Mouse (Mus musculus) spleen, postnatal 10 days (tissue): ENCODE data around the gene Gpr18.
"Not testable (repeated sequence)": the region's sequence is repeated elsewhere in the genome, so short reads cannot be mapped to it uniquely, and the experiment has no call there.

ENCODE experiments used
- DNase-seq, 2 experiments: peaks; one replicate each; pipeline ENCODE4 v3.0.0; 2021 to 2022; ENCODE audit warnings: low spot score in 2 of 2

Gpr18 gene

GRCm38 (mm10) chr14:121884150-121884797 is 31.3 kb downstream of the Gpr18 start:
- no peak for DNase-seq

- DNase-seq: no peak
Observed at GRCm38 (mm10) chr14:121881211-121881610, 34.4 kb downstream of the Gpr18 start.

- DNase-seq: no peak
Observed at GRCm38 (mm10) chr14:121879266-121879840, 36.2 kb downstream of the Gpr18 start.

GRCm38 (mm10) chr14:121878859-121879206 is 36.7 kb downstream of the Gpr18 start:
- no peak for DNase-seq

GRCm38 (mm10) chr14:121878176-121878858 is 37.3 kb downstream of the Gpr18 start, which contains the start of gene Ubac2:
Gene Ubac2, plus strand, starts transcription at chr14:121878620.
- DNase-seq: peak; percentile 94 to 99

- DNase-seq: no peak
Observed at GRCm38 (mm10) chr14:121877640-121878039, 37.9 kb downstream of the Gpr18 start.

- DNase-seq: no peak
Observed at GRCm38 (mm10) chr14:121876860-121877259, 38.7 kb downstream of the Gpr18 start.

GRCm38 (mm10) chr14:121876190-121876589 is 39.4 kb downstream of the Gpr18 start:
- DNase-seq: not testable (repeated sequence)

GRCm38 (mm10) chr14:121873646-121874045 is 41.9 kb downstream of the Gpr18 start:
- DNase-seq: no peak

GRCm38 (mm10) chr14:121873172-121873571 is 42.4 kb downstream of the Gpr18 start:
- no peak for DNase-seq

GRCm38 (mm10) chr14:121872760-121873159 is 42.8 kb downstream of the Gpr18 start:
- DNase-seq: no peak

GRCm38 (mm10) chr14:121869111-121869510 is 46.5 kb downstream of the Gpr18 start:
- no peak for DNase-seq

- DNase-seq: no peak
Observed at GRCm38 (mm10) chr14:121866574-121866973, 49.0 kb downstream of the Gpr18 start.

GRCm38 (mm10) chr14:121865162-121865561 is 50.4 kb downstream of the Gpr18 start:
- peak; percentile 37 to 85 for DNase-seq
